Mouse (Mus musculus) cerebellum, postnatal 4 days (tissue): Measurements from ENCODE around the gene Orc5.
"Not testable (repeated sequence)": the region's sequence is repeated elsewhere in the genome, so short reads cannot be mapped to it uniquely, and the experiment has no call there.

Experiments used
- DNase-seq, 2 experiments: peaks; one replicate each; pipeline ENCODE4 v3.0.0; 2022; ENCODE audit warnings: low spot score in 2 of 2, mixed read lengths in 1 of 2

Orc5 gene

GRCm38 (mm10) chr5:22536695-22537094, 13.5 kb downstream of the Orc5 start:
- no peak for DNase-seq

DNA sequence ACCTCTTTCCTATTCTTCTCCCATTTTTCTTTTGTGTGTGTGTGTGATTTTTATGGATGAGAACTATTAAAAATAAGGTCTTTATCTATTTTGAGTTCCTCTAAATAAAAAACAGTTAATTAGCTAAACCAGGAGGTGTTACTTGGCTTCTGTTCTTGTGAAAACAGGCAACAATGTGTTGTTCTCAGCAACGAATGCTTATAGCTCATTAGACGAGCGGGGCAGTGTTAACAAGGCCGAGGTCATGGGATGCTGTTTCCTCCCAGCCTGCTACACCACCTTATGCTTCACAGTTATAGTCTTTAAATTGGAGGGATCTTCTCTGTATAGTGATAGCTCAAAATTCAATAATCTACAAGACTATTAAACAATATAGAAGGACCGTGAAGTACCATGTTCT, 17.7 kb downstream of the Orc5 start:
- DNase-seq, result no peak

DNA sequence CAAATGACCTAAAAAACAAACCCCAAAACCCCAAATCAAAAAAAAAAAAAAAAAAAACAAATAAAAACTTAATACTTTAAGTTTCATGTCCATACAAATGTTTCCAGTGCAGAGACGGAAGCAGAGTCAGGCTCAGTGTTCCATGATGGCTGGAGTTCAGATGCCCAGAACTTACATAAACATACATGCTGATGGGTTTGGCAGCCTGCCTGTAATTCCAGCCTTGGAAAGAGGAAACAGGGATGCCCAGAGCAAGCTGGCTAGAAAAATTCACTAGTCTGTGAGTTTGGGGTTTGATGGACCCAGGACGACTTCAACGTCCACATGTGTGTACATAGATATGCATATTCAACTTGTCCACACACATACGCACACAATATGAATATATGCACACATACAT, 27.6 kb downstream of the Orc5 start:
- no peak for DNase-seq

GRCm38 (mm10) chr5:22519708-22520107, 30.5 kb downstream of the Orc5 start:
- no peak for DNase-seq

DNA sequence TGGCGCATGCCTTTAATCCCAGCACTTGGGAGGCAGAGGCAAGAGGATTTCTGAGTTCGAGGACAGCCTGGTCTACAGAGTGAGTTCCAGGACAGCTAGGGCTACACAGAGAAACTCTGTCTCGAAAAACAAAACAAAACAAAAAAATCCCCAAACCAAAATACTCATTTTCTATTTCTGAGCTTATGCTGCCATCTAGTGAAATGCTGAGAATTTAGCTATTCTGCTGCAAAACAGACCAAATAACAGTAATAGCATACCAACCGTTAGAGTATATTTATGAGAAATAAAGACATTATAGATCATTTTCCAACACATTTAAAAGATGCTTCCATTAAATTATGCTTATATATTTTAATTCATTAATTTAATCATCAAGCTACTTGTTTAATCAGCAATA, 34.5 kb downstream of the Orc5 start:
- DNase-seq, result not testable (repeated sequence)

DNA sequence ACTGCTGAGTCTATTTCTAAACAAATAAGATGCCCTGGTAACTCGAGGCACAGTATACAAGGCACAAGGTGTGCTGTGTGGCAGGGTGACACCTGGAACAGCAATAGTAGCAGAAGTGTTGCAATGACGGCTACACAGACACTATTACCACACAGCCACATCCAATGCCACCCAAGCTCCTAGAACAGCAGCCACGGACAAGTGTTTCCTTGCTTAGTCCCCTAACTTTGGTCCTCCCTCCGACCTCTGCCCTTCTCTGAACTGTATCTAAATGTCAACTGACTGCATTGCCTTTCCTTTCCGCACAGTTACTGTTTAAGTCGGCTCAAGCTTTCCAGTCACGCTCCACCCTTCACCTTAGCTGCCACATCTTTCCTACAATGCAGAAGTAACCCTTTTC, 36.0 kb downstream of the Orc5 start:
- not testable (repeated sequence) for DNase-seq

DNA sequence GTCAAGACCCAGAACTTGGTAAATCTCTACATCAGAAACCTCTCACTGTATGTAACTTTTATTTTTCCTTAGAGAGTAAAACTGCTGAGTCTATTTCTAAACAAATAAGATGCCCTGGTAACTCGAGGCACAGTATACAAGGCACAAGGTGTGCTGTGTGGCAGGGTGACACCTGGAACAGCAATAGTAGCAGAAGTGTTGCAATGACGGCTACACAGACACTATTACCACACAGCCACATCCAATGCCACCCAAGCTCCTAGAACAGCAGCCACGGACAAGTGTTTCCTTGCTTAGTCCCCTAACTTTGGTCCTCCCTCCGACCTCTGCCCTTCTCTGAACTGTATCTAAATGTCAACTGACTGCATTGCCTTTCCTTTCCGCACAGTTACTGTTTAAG, 37.6 kb downstream of the Orc5 start:
- DNase-seq, result not testable (repeated sequence)

GRCm38 (mm10) chr5:22511824-22512223, 38.4 kb downstream of the Orc5 start:
- DNase-seq, result no peak

- no peak for DNase-seq
Measured at GRCm38 (mm10) chr5:22508560-22508959, 41.7 kb downstream of the Orc5 start.

DNA sequence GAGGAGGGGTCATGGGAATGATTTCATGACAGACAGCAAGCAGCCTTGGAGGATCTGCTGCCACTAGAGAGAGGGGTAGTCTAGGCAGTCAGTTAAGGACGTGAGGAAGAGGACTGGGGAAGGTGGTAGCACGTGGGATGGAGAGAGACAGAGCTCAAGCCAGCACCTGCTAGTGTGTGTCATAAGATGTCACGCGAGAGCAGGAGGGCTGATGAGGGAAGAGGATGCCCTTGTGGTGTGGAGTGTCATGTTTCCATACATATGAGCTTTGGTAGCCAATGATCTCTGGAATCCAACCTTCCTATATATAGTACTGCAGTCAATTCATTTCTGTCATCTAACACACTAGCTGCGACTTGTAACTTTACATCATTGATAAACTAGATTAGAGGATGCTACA, 50.8 kb downstream of the Orc5 start:
- DNase-seq, result no peak

DNA sequence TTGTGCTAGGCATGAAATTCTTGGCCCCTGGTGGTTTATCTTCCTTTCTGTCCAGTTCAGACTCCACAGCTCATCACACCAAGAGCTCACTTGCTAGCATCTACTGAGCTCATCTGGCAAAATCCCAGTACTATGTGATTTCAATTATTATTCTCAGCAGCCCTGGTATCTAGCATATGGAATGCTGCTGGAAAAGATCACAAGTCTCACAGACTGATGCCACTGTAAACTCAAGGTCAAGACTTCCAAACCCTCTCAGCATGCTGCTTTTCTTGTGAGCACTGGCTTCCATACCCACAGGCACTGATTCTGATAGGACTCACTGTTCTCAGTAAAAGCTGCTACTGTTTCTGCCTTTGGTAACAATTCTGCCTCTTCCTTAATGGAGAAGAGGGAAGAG, 59.1 kb downstream of the Orc5 start:
- no peak for DNase-seq

GRCm38 (mm10) chr5:22489091-22489490, 61.1 kb downstream of the Orc5 start:
- DNase-seq, result no peak

- DNase-seq, result peak in 1 of 2 experiments; percentile 71
Measured at GRCm38 (mm10) chr5:22486601-22487206, 63.5 kb downstream of the Orc5 start.

- DNase-seq, result no peak
Measured at GRCm38 (mm10) chr5:22485764-22486163, 64.5 kb downstream of the Orc5 start.

GRCm38 (mm10) chr5:22482567-22482966, 67.7 kb downstream of the Orc5 start:
- no peak for DNase-seq

DNA sequence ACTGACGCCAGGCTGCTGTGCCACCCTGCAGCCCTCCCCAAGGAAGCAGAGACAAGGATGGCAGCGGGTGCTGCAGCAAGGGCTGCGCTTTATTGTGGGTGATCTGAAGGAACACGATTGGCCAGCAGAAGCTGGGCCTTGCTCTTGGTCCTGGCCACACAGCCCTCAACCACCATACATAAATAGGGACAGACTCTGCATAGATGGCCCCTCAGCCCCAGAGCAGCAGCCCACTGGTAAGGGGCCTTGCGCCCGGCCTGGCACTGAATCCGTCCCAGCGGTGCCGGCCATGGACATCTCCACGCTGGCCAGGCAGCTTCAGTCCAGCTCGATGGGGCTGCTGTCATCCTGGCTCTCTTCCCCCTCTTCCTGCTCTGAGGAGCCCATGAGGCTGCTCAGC, 77.8 kb downstream of the Orc5 start:
- not testable (repeated sequence) for DNase-seq

GRCm38 (mm10) chr5:22471243-22471642, 79.0 kb downstream of the Orc5 start:
- DNase-seq, result no peak

DNA sequence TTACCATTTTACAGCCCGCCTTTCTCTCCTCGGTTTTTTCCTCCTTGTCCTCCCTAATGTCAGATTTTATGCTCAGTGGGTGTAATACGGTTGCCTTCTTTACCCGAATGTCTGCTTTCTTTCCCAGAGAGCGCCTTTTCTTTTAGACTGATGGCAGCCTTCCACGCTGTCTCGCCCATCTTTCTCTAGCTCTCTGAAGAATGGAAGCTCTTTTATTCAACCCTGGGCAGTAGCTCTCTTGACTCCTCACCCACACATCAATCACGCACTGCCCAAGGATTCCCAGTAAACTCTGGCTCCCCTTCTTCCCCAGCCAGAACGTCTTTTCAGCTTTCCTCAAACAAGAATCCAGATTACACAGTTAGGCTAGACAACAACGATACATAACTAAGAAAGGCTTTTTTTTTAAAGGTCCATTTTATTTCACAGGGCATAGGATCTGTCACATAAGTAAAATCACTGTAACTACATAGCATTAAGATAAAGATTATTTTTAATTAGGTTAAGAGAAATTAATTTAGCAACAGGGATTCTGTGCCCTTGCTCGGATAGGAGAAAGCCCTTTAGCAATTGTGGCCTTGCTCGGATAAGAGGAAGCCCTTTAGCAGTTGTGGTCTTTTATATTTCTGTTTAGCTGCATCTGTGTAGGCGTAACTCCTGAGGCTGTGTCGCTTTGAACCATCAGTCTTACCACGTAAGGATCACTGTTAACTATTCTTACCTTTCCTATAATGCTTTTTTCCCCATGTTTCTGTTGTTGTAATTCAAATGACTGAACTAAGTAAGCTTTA, 97.2 kb downstream of the Orc5 start:
- DNase-seq, result peak in 1 of 2 experiments; percentile 27

GRCm38 (mm10) chr5:22452452-22452851, 97.8 kb downstream of the Orc5 start:
- no peak for DNase-seq

DNA sequence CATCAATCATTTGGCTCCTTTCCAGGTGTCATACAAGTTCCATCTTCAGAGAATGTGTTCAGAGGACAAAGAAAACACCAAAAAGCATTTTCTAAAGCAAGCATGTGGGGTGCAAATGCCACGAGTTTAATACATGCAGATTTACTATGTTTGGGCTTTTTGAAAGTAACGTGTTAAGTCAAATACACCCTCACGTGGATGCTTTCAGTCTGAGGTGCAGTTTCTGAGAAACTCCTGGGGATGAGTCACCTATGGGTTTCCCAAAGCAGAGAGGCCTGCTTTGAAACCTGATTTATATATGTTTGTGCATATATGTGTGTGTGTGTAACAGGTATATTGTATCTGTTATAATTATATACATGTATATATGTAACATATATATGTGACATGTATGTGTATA, 98.5 kb downstream of the Orc5 start:
- no peak for DNase-seq

- no peak for DNase-seq
Measured at GRCm38 (mm10) chr5:22449492-22449891, 100.7 kb downstream of the Orc5 start.
